Mouse (Mus musculus): ENCODE data around the gene Lep. TPM values are rescaled to one million over a fixed set of nuclear protein-coding genes. Genes with fewer than 3 reads are reported as not detected.
A peak's percentile ranks its signal among the peaks of the same experiment; 100 is the strongest.

Lep gene
- polyA plus RNA-seq (2015; fragmentation: Nextera tagmentation; extraction: Ambion mirVana): not detected in 2 replicates

GRCm38 (mm10) chr6:29059846-29060685 lies at the start of gene Lep:
Gene Lep, plus strand, starts transcription at chr6:29060220.
- no peak within 1 kb of the TSS for H3K4me2 ChIP-seq
- no peak within 1 kb of the TSS for H3K9ac ChIP-seq
- ATAC-seq (ENCODE audit: low FRiP score, low read depth): no peak
- no peak within 1 kb of the TSS for H3K4me3 ChIP-seq
- H3K4me1 ChIP-seq (replicated peaks): 0 out of 2 replicates have a peak, but pooled peaks cover 3% of the 10 kb centered on the region
- no peaks in the 10 kb centered on the region for H3K27me3 ChIP-seq
- no peak within 1 kb of the TSS for H3K27ac ChIP-seq (replicated peaks)
- 74% methylated on average over 28 of the region's 28 CpGs for WGBS
- H3K36me3 ChIP-seq: no peaks in the 10 kb centered on the region
- no peaks in the 10 kb centered on the region for H3K9me3 ChIP-seq

- Histone ChIP-seq H3K9me3 (no peaks in the 10 kb centered on the region), H3K4me3 (no peak overlapping the region), H3K27me3 (no peaks in the 10 kb centered on the region), H3K27ac (replicated peaks) (no peak overlapping the region), H3K36me3 (no peaks in the 10 kb centered on the region), H3K4me2 (no peak overlapping the region), H3K9ac (no peak overlapping the region), H3K4me1 (replicated peaks) (peaks cover 4% of the 10 kb centered on the region)
- ATAC-seq (ENCODE audit: low FRiP score, low read depth): no peak
- 88% methylated on average over 5 of the region's 5 CpGs for WGBS
Measured at GRCm38 (mm10) chr6:29011651-29012050, 48.4 kb upstream of the Lep start.

- Histone ChIP-seq H3K36me3 (no peaks in the 10 kb centered on the region), H3K4me3 (no peak overlapping the region), H3K27ac (replicated peaks) (no peak overlapping the region), H3K9ac (no peak overlapping the region), H3K4me1 (replicated peaks) (peaks cover 15% of the 10 kb centered on the region), H3K27me3 (no peaks in the 10 kb centered on the region), H3K4me2 (no peak overlapping the region), H3K9me3 (no peaks in the 10 kb centered on the region)
- ATAC-seq (ENCODE audit: low FRiP score, low read depth): no peak
- 93% methylated on average over 6 of the region's 6 CpGs for WGBS
Measured at GRCm38 (mm10) chr6:29013216-29013615, 46.8 kb upstream of the Lep start.

- 0 out of 2 replicates have a peak overlapping the region, but pooled peaks have one; percentile 27 for H3K9ac ChIP-seq
- no peaks in the 10 kb centered on the region for H3K9me3 ChIP-seq
- H3K36me3 ChIP-seq: no peaks in the 10 kb centered on the region
- peak overlapping the region; percentile 74 for H3K4me2 ChIP-seq
- no peak overlapping the region for H3K27ac ChIP-seq (replicated peaks)
- H3K4me1 ChIP-seq (replicated peaks): peaks cover 15% of the 10 kb centered on the region
- H3K27me3 ChIP-seq: no peaks in the 10 kb centered on the region
- 1% methylated on average over 16 of the region's 16 CpGs for WGBS
- peak; percentile 49; the same call in 1 of the 2 replicates for ATAC-seq (ENCODE audit: low FRiP score, low read depth)
- peak overlapping the region; percentile 30 for H3K4me3 ChIP-seq
Measured at GRCm38 (mm10) chr6:29016891-29017412, 43.1 kb upstream of the Lep start.

- ATAC-seq (ENCODE audit: low FRiP score, low read depth): no peak
- peaks cover 22% of the 10 kb centered on the region for H3K4me1 ChIP-seq (replicated peaks)
- H3K4me3 ChIP-seq: no peak overlapping the region
- peaks cover 5% of the 10 kb centered on the region for H3K27me3 ChIP-seq
- H3K9ac ChIP-seq: no peak overlapping the region
- WGBS: 73% methylated on average over 18 of the region's 18 CpGs
- H3K4me2 ChIP-seq: no peak overlapping the region
- no peaks in the 10 kb centered on the region for H3K36me3 ChIP-seq
- no peak overlapping the region for H3K27ac ChIP-seq (replicated peaks)
- no peaks in the 10 kb centered on the region for H3K9me3 ChIP-seq
Measured at GRCm38 (mm10) chr6:29019756-29020720, 40.0 kb upstream of the Lep start.

GRCm38 (mm10) chr6:29020937-29021336 lies 39.1 kb upstream of the Lep start:
- H3K4me2 ChIP-seq: no peak overlapping the region
- whole genome bisulfite sequencing: 77% methylated on average over 5 of the region's 5 CpGs
- no peak overlapping the region for H3K4me3 ChIP-seq
- H3K9ac ChIP-seq: no peak overlapping the region
- H3K9me3 ChIP-seq: no peaks in the 10 kb centered on the region
- ATAC-seq (ENCODE audit: low FRiP score, low read depth): no peak
- H3K27me3 ChIP-seq: peaks cover 10% of the 10 kb centered on the region
- H3K36me3 ChIP-seq: no peaks in the 10 kb centered on the region
- H3K27ac ChIP-seq (replicated peaks): no peak overlapping the region
- peaks cover 22% of the 10 kb centered on the region for H3K4me1 ChIP-seq (replicated peaks)

GRCm38 (mm10) chr6:29021501-29021900 lies 38.5 kb upstream of the Lep start:
- no peaks in the 10 kb centered on the region for H3K36me3 ChIP-seq
- WGBS: 57% methylated on average over 6 of the region's 6 CpGs
- H3K4me1 ChIP-seq (replicated peaks): peaks cover 19% of the 10 kb centered on the region
- no peak for ATAC-seq (ENCODE audit: low FRiP score, low read depth)
- peaks cover 10% of the 10 kb centered on the region for H3K27me3 ChIP-seq
- no peak overlapping the region for H3K4me3 ChIP-seq
- no peak overlapping the region for H3K4me2 ChIP-seq
- no peaks in the 10 kb centered on the region for H3K9me3 ChIP-seq
- H3K27ac ChIP-seq (replicated peaks): no peak overlapping the region
- H3K9ac ChIP-seq: no peak overlapping the region

GRCm38 (mm10) chr6:29022115-29022514 lies 37.9 kb upstream of the Lep start:
- Histone ChIP-seq H3K9me3 (no peaks in the 10 kb centered on the region), H3K27me3 (peaks cover 10% of the 10 kb centered on the region), H3K4me1 (replicated peaks) (peaks cover 13% of the 10 kb centered on the region), H3K9ac (no peak overlapping the region), H3K4me3 (no peak overlapping the region), H3K36me3 (no peaks in the 10 kb centered on the region), H3K27ac (replicated peaks) (no peak overlapping the region), H3K4me2 (no peak overlapping the region)
- ATAC-seq (ENCODE audit: low FRiP score, low read depth): no peak
- 84% methylated on average over 5 of the region's 5 CpGs for WGBS

- peak; percentile 33; the same call in 1 of the 2 replicates for ATAC-seq (ENCODE audit: low FRiP score, low read depth)
- Histone ChIP-seq H3K27me3 (peaks cover 10% of the 10 kb centered on the region), H3K36me3 (no peaks in the 10 kb centered on the region), H3K4me3 (no peak overlapping the region), H3K9me3 (no peaks in the 10 kb centered on the region), H3K4me2 (peak overlapping the region; percentile 37), H3K9ac (no peak overlapping the region), H3K4me1 (replicated peaks) (peaks cover 7% of the 10 kb centered on the region), H3K27ac (replicated peaks) (no peak overlapping the region)
- 34% methylated on average over 18 of the region's 18 CpGs for WGBS
Measured at GRCm38 (mm10) chr6:29023206-29023967, 36.6 kb upstream of the Lep start.

GRCm38 (mm10) chr6:29024000-29024417 lies 36.0 kb upstream of the Lep start:
- Histone ChIP-seq H3K4me2 (peak overlapping the region; percentile 37), H3K36me3 (no peaks in the 10 kb centered on the region), H3K9me3 (no peaks in the 10 kb centered on the region), H3K27ac (replicated peaks) (no peak overlapping the region), H3K9ac (0 out of 2 replicates have a peak overlapping the region, but pooled peaks have one; percentile 18), H3K27me3 (peaks cover 10% of the 10 kb centered on the region), H3K4me1 (replicated peaks) (peaks cover 7% of the 10 kb centered on the region), H3K4me3 (no peak overlapping the region)
- WGBS: 5% methylated on average over 16 of the region's 16 CpGs
- peak; percentile 79 for ATAC-seq (ENCODE audit: low FRiP score, low read depth)

- WGBS: 37% methylated on average over 12 of the region's 12 CpGs
- H3K27me3 ChIP-seq: peaks cover 10% of the 10 kb centered on the region
- ATAC-seq (ENCODE audit: low FRiP score, low read depth): no peak
Measured at GRCm38 (mm10) chr6:29025796-29026482, 34.1 kb upstream of the Lep start.

More at GRCm38 (mm10) chr6:29025796-29026482, 34.1 kb upstream of the Lep start:
- no peak overlapping the region for H3K27ac ChIP-seq (replicated peaks)
- no peaks in the 10 kb centered on the region for H3K9me3 ChIP-seq
- H3K9ac ChIP-seq: no peak overlapping the region
- no peaks in the 10 kb centered on the region for H3K36me3 ChIP-seq
- H3K4me1 ChIP-seq (replicated peaks): peaks cover 7% of the 10 kb centered on the region
- no peak overlapping the region for H3K4me2 ChIP-seq
- no peak overlapping the region for H3K4me3 ChIP-seq

All from hindbrain, embryonic 15.5 days (tissue).